Mouse (Mus musculus) forebrain, embryonic 14.5 days (tissue): ENCODE measurements around the gene Rad51b. TPM values are rescaled to one million over a fixed set of nuclear protein-coding genes. Genes with fewer than 3 reads are reported as not detected.

Experiments
- ATAC-seq: fragments of 200-750 bp; cut with Nextera tagmentation; 2 replicates; pipeline ENCODE4 v1.8.0; 2017; ENCODE audit warnings: mild to moderate bottlenecking, moderate library complexity
- DNase-seq: peaks from one replicate; pipeline ENCODE4 v3.0.0-alpha.2; 2015; ENCODE audit warnings: low spot score
- H3K27ac ChIP-seq: fragments of 300-500 bp; sonication (generic); 2 replicates; pipeline ENCODE4 v1.5.1; 2014; ENCODE audit warnings: low read depth, mild to moderate bottlenecking, control low read depth, low read length, moderate library complexity
- H3K27me3 ChIP-seq: fragments of 300-500 bp; sonication (generic); replicated peaks from 2 replicates; pipeline ENCODE4 v1.6.1; 2014; ENCODE audit warnings: low read length, control low read depth, mixed read lengths; ENCODE audit not compliant: control insufficient read depth, insufficient read depth
- H3K36me3 ChIP-seq: fragments of 300-500 bp; sonication (generic); 2 replicates; pipeline ENCODE4 v1.6.1; 2014; ENCODE audit warnings: low read length, control low read depth; ENCODE audit not compliant: control insufficient read depth, insufficient read depth
- H3K4me1 ChIP-seq: fragments of 300-500 bp; sonication (generic); 2 replicates; pipeline ENCODE4 v1.6.1; 2014; ENCODE audit warnings: antibody characterized with exemption, low read length, control low read depth; ENCODE audit not compliant: control insufficient read depth, insufficient read depth
- H3K4me2 ChIP-seq: fragments of 300-500 bp; sonication (generic); 2 replicates; pipeline ENCODE4 v1.6.1; 2014; ENCODE audit warnings: mild to moderate bottlenecking, control low read depth, low read length
- H3K4me3 ChIP-seq: fragments of 300-500 bp; sonication (generic); 2 replicates; pipeline ENCODE4 v1.5.1; 2014; ENCODE audit warnings: low read depth, low read length, control low read depth
- H3K9ac ChIP-seq: fragments of 300-500 bp; sonication (generic); 2 replicates; pipeline ENCODE4 v1.6.1; 2014; ENCODE audit warnings: mild to moderate bottlenecking, low read length, control low read depth, moderate library complexity
- H3K9me3 ChIP-seq: fragments of 300-500 bp; sonication (generic); replicated peaks from 2 replicates; pipeline ENCODE4 v1.6.1; 2016; ENCODE audit warnings: low read length, control low read depth, mixed read lengths; ENCODE audit not compliant: control insufficient read depth
- WGBS: fragments of 180-500 bp; shearing (Covaris S2); extraction: QIAGEN DNeasy Blood & Tissue Kit; methylation state at CpG from one replicate; pipeline ENCODE4 v1.1.7; 2014; 5-methylcytosine and 5-hydroxymethylcytosine counted together
- polyA plus RNA-seq: library from polyadenylated mRNA; unstranded; fragments of >200 nt; fragmentation: Nextera tagmentation; extraction: Ambion mirVana; gene quantifications from 2 replicates; pipeline ENCODE4 v1.2.1, GENCODE M21; 2014

Rad51b gene
- polyA plus RNA-seq, 1 experiment from 2014 or later: 3.5 TPM

GRCm38 (mm10) chr12:79714484-79714883, 417.4 kb downstream of the Rad51b start:
- H3K9ac ChIP-seq: no peak overlapping the region
- no peaks in the 10 kb centered on the region for H3K9me3 ChIP-seq
- no peak overlapping the region for H3K4me2 ChIP-seq
- H3K36me3 ChIP-seq: no peaks in the 10 kb centered on the region
- ATAC-seq: no peak
- DNase-seq: no peak
- H3K4me3 ChIP-seq: no peak overlapping the region
- 63% methylated on average over 6 of the region's 6 CpGs for WGBS
- no peaks in the 10 kb centered on the region for H3K27me3 ChIP-seq
- peaks cover 28% of the 10 kb centered on the region for H3K4me1 ChIP-seq
- peak overlapping the region; percentile 4 for H3K27ac ChIP-seq

- peak overlapping the region; percentile 32; the same call in 1 of the 2 replicates for H3K9ac ChIP-seq
- peaks cover 33% of the 10 kb centered on the region for H3K4me1 ChIP-seq
- 9% methylated on average over 12 of the region's 12 CpGs for WGBS
- H3K27ac ChIP-seq: peak overlapping the region; percentile 56
- no peak overlapping the region for H3K4me3 ChIP-seq
- no peaks in the 10 kb centered on the region for H3K9me3 ChIP-seq
- H3K36me3 ChIP-seq: no peaks in the 10 kb centered on the region
- peak; percentile 41 for ATAC-seq
- no peaks in the 10 kb centered on the region for H3K27me3 ChIP-seq
- H3K4me2 ChIP-seq: peak overlapping the region; percentile 20
- DNase-seq: peak; percentile 68
Measured at GRCm38 (mm10) chr12:79715506-79716345, 418.6 kb downstream of the Rad51b start.

- Histone ChIP-seq H3K27ac (peak overlapping the region; percentile 72), H3K4me3 (no peak overlapping the region), H3K4me2 (no peak overlapping the region), H3K9me3 (no peaks in the 10 kb centered on the region), H3K27me3 (no peaks in the 10 kb centered on the region), H3K36me3 (no peaks in the 10 kb centered on the region), H3K4me1 (peaks cover 33% of the 10 kb centered on the region), H3K9ac (no peak overlapping the region)
- WGBS: 4% methylated on average over 10 of the region's 10 CpGs
- peak; percentile 88 for DNase-seq
- ATAC-seq: peak; percentile 90
Measured at GRCm38 (mm10) chr12:79719091-79719846, 422.2 kb downstream of the Rad51b start.

- Histone ChIP-seq H3K9me3 (no peaks in the 10 kb centered on the region), H3K36me3 (no peaks in the 10 kb centered on the region), H3K27me3 (no peaks in the 10 kb centered on the region), H3K4me2 (no peak overlapping the region), H3K4me3 (no peak overlapping the region), H3K9ac (no peak overlapping the region), H3K27ac (peak overlapping the region; percentile 72), H3K4me1 (peaks cover 29% of the 10 kb centered on the region)
- WGBS: 0% methylated on average over 1 of the region's 1 CpGs
- DNase-seq (peak; percentile 44), ATAC-seq (peak; percentile 33)
Measured at GRCm38 (mm10) chr12:79719847-79720201, 422.7 kb downstream of the Rad51b start.

- ATAC-seq: no peak
- no peak overlapping the region for H3K4me3 ChIP-seq
- no peak for DNase-seq
- no peak overlapping the region for H3K27ac ChIP-seq
- no peaks in the 10 kb centered on the region for H3K27me3 ChIP-seq
- H3K36me3 ChIP-seq: no peaks in the 10 kb centered on the region
- peaks cover 15% of the 10 kb centered on the region; the same call in 1 of the 2 replicates for H3K9me3 ChIP-seq
- H3K9ac ChIP-seq: no peak overlapping the region
- peaks cover 1% of the 10 kb centered on the region for H3K4me1 ChIP-seq
- no peak overlapping the region for H3K4me2 ChIP-seq
Measured at GRCm38 (mm10) chr12:79724875-79725274, 427.8 kb downstream of the Rad51b start.

- no peak overlapping the region for H3K27ac ChIP-seq
- H3K4me3 ChIP-seq: no peak overlapping the region
- no peak overlapping the region for H3K9ac ChIP-seq
- DNase-seq: no peak
- H3K9me3 ChIP-seq: peaks cover 15% of the 10 kb centered on the region; the same call in 1 of the 2 replicates
- H3K4me2 ChIP-seq: no peak overlapping the region
- no peaks in the 10 kb centered on the region for H3K36me3 ChIP-seq
- peaks cover 5% of the 10 kb centered on the region; the same call in 1 of the 2 replicates for H3K4me1 ChIP-seq
- ATAC-seq: no peak
- no peaks in the 10 kb centered on the region for H3K27me3 ChIP-seq
Measured at GRCm38 (mm10) chr12:79725711-79726110, 428.6 kb downstream of the Rad51b start.

GRCm38 (mm10) chr12:79726116-79726515, 429.0 kb downstream of the Rad51b start:
- H3K4me3 ChIP-seq: no peak overlapping the region
- DNase-seq: no peak
- no peak overlapping the region for H3K27ac ChIP-seq
- 88% methylated on average over 2 of the region's 2 CpGs for WGBS
- no peak overlapping the region for H3K4me2 ChIP-seq
- no peaks in the 10 kb centered on the region for H3K27me3 ChIP-seq
- H3K4me1 ChIP-seq: peaks cover 7% of the 10 kb centered on the region; the same call in 1 of the 2 replicates
- H3K36me3 ChIP-seq: no peaks in the 10 kb centered on the region
- peaks cover 15% of the 10 kb centered on the region; the same call in 1 of the 2 replicates for H3K9me3 ChIP-seq
- H3K9ac ChIP-seq: no peak overlapping the region
- ATAC-seq: no peak

- H3K36me3 ChIP-seq: no peaks in the 10 kb centered on the region
- no peak for ATAC-seq
Measured at GRCm38 (mm10) chr12:79726959-79727358, 429.9 kb downstream of the Rad51b start.

More at GRCm38 (mm10) chr12:79726959-79727358, 429.9 kb downstream of the Rad51b start:
- H3K9ac ChIP-seq: no peak overlapping the region
- H3K4me3 ChIP-seq: no peak overlapping the region
- no peaks in the 10 kb centered on the region for H3K27me3 ChIP-seq
- no peak overlapping the region for H3K4me2 ChIP-seq
- H3K9me3 ChIP-seq: peaks cover 15% of the 10 kb centered on the region; the same call in 1 of the 2 replicates
- DNase-seq: no peak
- H3K27ac ChIP-seq: no peak overlapping the region
- H3K4me1 ChIP-seq: peaks cover 7% of the 10 kb centered on the region; the same call in 1 of the 2 replicates
